Mouse (Mus musculus) MEL (cell line): ENCODE measurements around the gene Fgfr2. TPM values are rescaled to one million over a fixed set of nuclear protein-coding genes. Genes with fewer than 3 reads are reported as not detected.

Experiments used
- DNase-seq: peaks from one replicate; pipeline ENCODE4 v3.0.0; 2011; ENCODE audit warnings: low read depth, low spot score
- H3K27ac ChIP-seq: 2 replicates; pipeline ENCODE4 v1.5.1; 2012; ENCODE audit warnings: low read depth, mild to moderate bottlenecking, control low read depth, low read length, moderate library complexity; ENCODE audit not compliant: control insufficient read depth
- H3K27me3 ChIP-seq, 2 experiments: fragments of 150-350 bp in 1 of 2; sonication (generic) in 1 of 2; 2 replicates each; pipeline ENCODE4 v1.6.1; 2012; ENCODE audit warnings: low read length in 2 of 2, mild to moderate bottlenecking in 2 of 2, improper control_type of control experiment in 1 of 2, moderate library complexity in 1 of 2; ENCODE audit not compliant: insufficient read depth in 2 of 2, control insufficient read depth in 1 of 2
- H3K36me3 ChIP-seq, 2 experiments: 2 replicates each; pipeline ENCODE4 v1.6.1; 2012 to 2014; ENCODE audit warnings: low read length in 2 of 2, improper control_type of control experiment in 1 of 2, inconsistent platforms in 1 of 2, mild to moderate bottlenecking in 1 of 2; ENCODE audit not compliant: insufficient read depth in 2 of 2, control insufficient read depth in 1 of 2
- H3K4me1 ChIP-seq, 2 experiments: fragments of 150-350 bp in 1 of 2; sonication (generic) in 1 of 2; 2 replicates each; pipeline ENCODE4 v1.6.1; 2012; ENCODE audit warnings: low read length in 2 of 2, improper control_type of control experiment in 1 of 2, mild to moderate bottlenecking in 1 of 2; ENCODE audit not compliant: insufficient read depth in 2 of 2, control insufficient read depth in 1 of 2
- H3K4me3 ChIP-seq, 2 experiments: fragments of 150-350 bp in 1 of 2; sonication (generic) in 1 of 2; 2 replicates each; pipeline ENCODE4 v1.5.1; 2012; ENCODE audit warnings: low read depth in 2 of 2, low read length in 2 of 2, mild to moderate bottlenecking in 2 of 2, moderate library complexity in 2 of 2, control low read depth in 1 of 2, improper control_type of control experiment in 1 of 2; ENCODE audit not compliant: control insufficient read depth in 1 of 2, insufficient read depth in 1 of 2
- H3K79me2 ChIP-seq: 2 replicates; pipeline ENCODE4 v1.6.1; 2012; ENCODE audit warnings: mild to moderate bottlenecking, low read length, moderate library complexity; ENCODE audit not compliant: control insufficient read depth, poor library complexity, insufficient read depth
- H3K9ac ChIP-seq: 2 replicates; pipeline ENCODE4 v1.6.1; 2012; ENCODE audit warnings: low read depth, mild to moderate bottlenecking, control low read depth, low read length, moderate library complexity; ENCODE audit not compliant: control insufficient read depth, poor library complexity, severe bottlenecking
- H3K9me3 ChIP-seq: fragments of 150-350 bp; sonication (generic); replicated peaks from 2 replicates; pipeline ENCODE4 v1.6.1; 2012; ENCODE audit warnings: mild to moderate bottlenecking, low read length, improper control_type of control experiment, moderate library complexity; ENCODE audit not compliant: insufficient read depth
- CHD1 ChIP-seq: IDR thresholded peaks from 2 replicates; pipeline ENCODE4 v1.6.1; 2012; ENCODE audit warnings: low read depth, mild to moderate bottlenecking, inconsistent platforms, low read length, improper control_type of control experiment
- GATA1 ChIP-seq: IDR thresholded peaks from 2 replicates; pipeline ENCODE4 v1.6.1; 2011; ENCODE audit warnings: low read depth, low read length, improper control_type of control experiment
- HCFC1 ChIP-seq: IDR thresholded peaks from 2 replicates; pipeline ENCODE4 v1.6.1; 2012; ENCODE audit warnings: low read depth, mild to moderate bottlenecking, inconsistent platforms, low read length, improper control_type of control experiment, moderate library complexity
- KAT2A ChIP-seq: conservative IDR thresholded peaks from 2 replicates; pipeline ENCODE4 v1.6.1; 2012; ENCODE audit warnings: low read depth, low read length, improper control_type of control experiment, inconsistent platforms
- MEF2A ChIP-seq: IDR thresholded peaks from 2 replicates; pipeline ENCODE4 v1.6.1; 2014; ENCODE audit warnings: low read depth, mild to moderate bottlenecking, inconsistent platforms, low read length, improper control_type of control experiment; ENCODE audit not compliant: poor library complexity, insufficient replicate concordance, severe bottlenecking; ENCODE audit errors: extremely low read depth
- MYB ChIP-seq: IDR thresholded peaks from 2 replicates; pipeline ENCODE4 v1.6.1; 2011; ENCODE audit warnings: mild to moderate bottlenecking, low read depth, low read length, improper control_type of control experiment
- TCF12 ChIP-seq: IDR thresholded peaks from 2 replicates; pipeline ENCODE4 v1.6.1; 2014; ENCODE audit warnings: low read depth, mild to moderate bottlenecking, inconsistent platforms, low read length, improper control_type of control experiment, moderate library complexity
- USF1 ChIP-seq: IDR thresholded peaks from 2 replicates; pipeline ENCODE4 v1.6.1; 2014; ENCODE audit warnings: low read depth, mild to moderate bottlenecking, inconsistent platforms, low read length, improper control_type of control experiment, moderate library complexity
- USF2 ChIP-seq, 2 experiments: IDR thresholded peaks; 2 replicates each; pipeline ENCODE4 v1.6.1; 2011 to 2012; ENCODE audit warnings: improper control_type of control experiment in 2 of 2, low read length in 2 of 2, borderline replicate concordance in 1 of 2, inconsistent platforms in 1 of 2, low read depth in 1 of 2, mild to moderate bottlenecking in 1 of 2; ENCODE audit not compliant: insufficient read depth in 1 of 2
- ZKSCAN1 ChIP-seq: IDR thresholded peaks from 2 replicates; pipeline ENCODE4 v1.6.1; 2012; ENCODE audit warnings: low read depth, mild to moderate bottlenecking, inconsistent platforms, low read length, improper control_type of control experiment, moderate library complexity
- ZNF384 ChIP-seq: IDR thresholded peaks from 2 replicates; pipeline ENCODE4 v1.6.1; 2012; ENCODE audit warnings: low read depth, mild to moderate bottlenecking, inconsistent platforms, low read length, improper control_type of control experiment
- polyA plus RNA-seq, 2 experiments: library from polyadenylated mRNA; stranded (reverse) in 1 of 2; unstranded in 1 of 2; fragments of >175 nt in 1 of 2; fragments of >200 nt in 1 of 2; gene quantifications; 2 replicates each; pipeline versions ENCODE4 v1.2.1 to v1.2.4; 2012; ENCODE audit warnings: low replicate concordance in 2 of 2, low read depth in 1 of 2; ENCODE audit not compliant: insufficient read length in 2 of 2, insufficient read depth in 1 of 2, missing spikeins in 1 of 2
- total RNA-seq: library from RNA; depleted of rRNA; stranded (reverse); fragments of 300-350 nt; gene quantifications from 2 replicates; pipeline ENCODE4 v1.2.3, GENCODE M21; 2012

Gene Fgfr2
- total and polyA plus RNA-seq, 3 experiments: not detected

- Histone ChIP-seq H3K9ac (no peak overlapping the region), H3K27ac (no peak overlapping the region), H3K27me3 (no peaks in the 10 kb centered on the region), H3K9me3 (no peaks in the 10 kb centered on the region), H3K4me1 (no peaks in the 10 kb centered on the region), H3K4me3 (no peak overlapping the region), H3K36me3 (no peaks in the 10 kb centered on the region; a peak in 1 of 4 replicates), H3K79me2 (no peaks in the 10 kb centered on the region)
- DNase-seq: no peak
- no peak for TF ChIP-seq USF1
- no peak for TF ChIP-seq CHD1
- no peak for TF ChIP-seq MEF2A
- TF ChIP-seq ZKSCAN1: no peak
- no peak for TF ChIP-seq GATA1
- no peak for TF ChIP-seq TCF12
- no peak for TF ChIP-seq MYB
These were observed 2397.0 kb downstream of the Fgfr2 start for GRCm38 (mm10) chr7:130726185-130726584.

GRCm38 (mm10) chr7:130720646-130721335, 2402.4 kb downstream of the Fgfr2 start:
- no peaks in the 10 kb centered on the region; a peak in 1 of 4 replicates for H3K36me3 ChIP-seq
- H3K9ac ChIP-seq: no peak overlapping the region
- H3K27ac ChIP-seq: no peak overlapping the region
- no peak overlapping the region for H3K4me3 ChIP-seq
- no peak for DNase-seq
- no peaks in the 10 kb centered on the region for H3K9me3 ChIP-seq
- no peaks in the 10 kb centered on the region for H3K4me1 ChIP-seq
- no peaks in the 10 kb centered on the region for H3K79me2 ChIP-seq
- no peaks in the 10 kb centered on the region for H3K27me3 ChIP-seq
- TF ChIP-seq KAT2A (no peak), MYB (no peak), ZNF384 (no peak), HCFC1 (no peak)
- TF ChIP-seq, all 39 proteins: peak for 0

GRCm38 (mm10) chr7:130719931-130720598, 2403.1 kb downstream of the Fgfr2 start:
- no peaks in the 10 kb centered on the region; a peak in 1 of 4 replicates for H3K36me3 ChIP-seq
- no peaks in the 10 kb centered on the region for H3K27me3 ChIP-seq
- H3K9me3 ChIP-seq: no peaks in the 10 kb centered on the region
- H3K27ac ChIP-seq: no peak overlapping the region
- no peaks in the 10 kb centered on the region for H3K79me2 ChIP-seq
- DNase-seq: peak; percentile 19
- H3K9ac ChIP-seq: no peak overlapping the region
- H3K4me1 ChIP-seq: no peaks in the 10 kb centered on the region
- H3K4me3 ChIP-seq: no peak overlapping the region
- TF ChIP-seq KAT2A: no peak
- TF ChIP-seq USF2 (IDR thresholded peaks at IDR 0.05; ENCODE audit: borderline replicate concordance in 1 of 2, insufficient read depth in 1 of 2, low read depth in 1 of 2, low read length in 2 of 2): no peak
